Mouse (Mus musculus) lung, postnatal 0 days (tissue): ENCODE measurements around the gene Il17d. TPM values are rescaled to one million over a fixed set of nuclear protein-coding genes. Genes with fewer than 3 reads are reported as not detected.

ENCODE experiments used
- ATAC-seq: fragments of 200-750 bp; cut with Nextera tagmentation; 2 replicates; pipeline ENCODE4 v1.8.0; 2017; ENCODE audit warnings: moderate library complexity
- DNase-seq: peaks from one replicate; pipeline ENCODE4 v3.0.0-alpha.2; 2016; ENCODE audit warnings: low spot score
- H3K27ac ChIP-seq: fragments of 300-500 bp; sonication (generic); 2 replicates; pipeline ENCODE4 v1.5.1; 2014; ENCODE audit warnings: antibody characterized with exemption, mild to moderate bottlenecking, low read length, mixed read lengths
- H3K27me3 ChIP-seq: fragments of 300-500 bp; sonication (generic); replicated peaks from 2 replicates; pipeline ENCODE4 v1.6.1; 2014; ENCODE audit warnings: low read length, mixed read lengths; ENCODE audit not compliant: insufficient read depth
- H3K36me3 ChIP-seq: fragments of 300-500 bp; sonication (generic); 2 replicates; pipeline ENCODE4 v1.6.1; 2014; ENCODE audit warnings: low read length, mixed read lengths; ENCODE audit not compliant: insufficient read depth
- H3K4me1 ChIP-seq: fragments of 300-500 bp; sonication (generic); 2 replicates; pipeline ENCODE4 v1.6.1; 2014; ENCODE audit warnings: antibody characterized with exemption, low read depth, low read length, mixed read lengths; ENCODE audit not compliant: insufficient read depth
- H3K4me2 ChIP-seq: fragments of 300-500 bp; sonication (generic); replicated peaks from 2 replicates; pipeline ENCODE4 v1.6.1; 2014; ENCODE audit warnings: low read depth, mild to moderate bottlenecking, low read length, moderate library complexity, mixed read lengths
- H3K4me3 ChIP-seq: fragments of 300-500 bp; sonication (generic); 2 replicates; pipeline ENCODE4 v1.5.1; 2014; ENCODE audit warnings: low read depth, low read length
- H3K9ac ChIP-seq: fragments of 300-500 bp; sonication (generic); replicated peaks from 2 replicates; pipeline ENCODE4 v1.6.1; 2014; ENCODE audit warnings: low read depth, mild to moderate bottlenecking
- H3K9me3 ChIP-seq: fragments of 300-500 bp; sonication (generic); 2 replicates; pipeline ENCODE4 v1.6.1; 2016; ENCODE audit warnings: low read length, mixed read lengths
- CTCF ChIP-seq: IDR thresholded peaks from 2 replicates; pipeline ENCODE4 v1.5.1; 2016; ENCODE audit warnings: antibody characterized with exemption, mild to moderate bottlenecking
- EP300 ChIP-seq: IDR thresholded peaks from 2 replicates; pipeline ENCODE4 v1.6.1; 2016; ENCODE audit warnings: antibody characterized with exemption, mild to moderate bottlenecking, control low read depth
- WGBS: fragments of 180-500 bp; shearing (Covaris S2); extraction: QIAGEN DNeasy Blood & Tissue Kit; methylation state at CpG from one replicate; pipeline ENCODE4 v1.1.7; 2014; 5-methylcytosine and 5-hydroxymethylcytosine counted together
- polyA plus RNA-seq: library from polyadenylated mRNA; unstranded; fragments of >200 nt; fragmentation: Nextera tagmentation; extraction: Ambion mirVana; gene quantifications from 2 replicates; pipeline ENCODE4 v1.2.1, GENCODE M21; 2015

Gene Il17d
- polyA plus RNA-seq, 1 experiment from 2014 or later = 9.4 TPM

GRCm38 (mm10) chr14:57571155-57572133 lies 46.9 kb downstream of the Il17d start, which contains the start of gene Eef1akmt1:
TSS of gene Eef1akmt1 (minus strand) at chr14:57571612.
- H3K4me2 ChIP-seq = peak within 1 kb of the TSS; percentile 54
- DNase-seq = peak; percentile 98
- peak; percentile 100 for ATAC-seq
- no peaks in the 10 kb centered on the region for H3K27me3 ChIP-seq
- peak within 1 kb of the TSS; percentile 64 for H3K4me3 ChIP-seq
- peaks cover 4% of the 10 kb centered on the region; the same call in 1 of the 2 replicates for H3K4me1 ChIP-seq
- no peaks in the 10 kb centered on the region for H3K36me3 ChIP-seq
- TF ChIP-seq CTCF = no peak
- no peak; the same call in 1 of the 2 replicates for TF ChIP-seq EP300
- 5% methylated on average over 35 of the region's 35 CpGs for WGBS
- no peaks in the 10 kb centered on the region for H3K9me3 ChIP-seq
- H3K9ac ChIP-seq = peak within 1 kb of the TSS; percentile 45
- H3K27ac ChIP-seq = peak within 1 kb of the TSS; percentile 78

- WGBS = 67% methylated on average over 6 of the region's 6 CpGs
Measured at GRCm38 (mm10) chr14:57574792-57575587, 50.4 kb downstream of the Il17d start.

GRCm38 (mm10) chr14:57576364-57577060 lies 51.9 kb downstream of the Il17d start:
- DNase-seq (no peak), ATAC-seq (no peak)
- H3K36me3 ChIP-seq = no peaks in the 10 kb centered on the region
- no peak overlapping the region for H3K4me3 ChIP-seq
- no peaks in the 10 kb centered on the region for H3K27me3 ChIP-seq
- H3K9me3 ChIP-seq = no peaks in the 10 kb centered on the region
- H3K4me1 ChIP-seq = no peaks in the 10 kb centered on the region
- TF ChIP-seq EP300 = no peak
- no peak for TF ChIP-seq CTCF
- no peak overlapping the region for H3K9ac ChIP-seq
- H3K4me2 ChIP-seq = no peak overlapping the region
- 87% methylated on average over 2 of the region's 2 CpGs for WGBS
- no peak overlapping the region for H3K27ac ChIP-seq

More at GRCm38 (mm10) chr14:57574792-57575587, 50.4 kb downstream of the Il17d start:
- no peak overlapping the region for H3K27ac ChIP-seq
- no peak overlapping the region for H3K9ac ChIP-seq
- H3K9me3 ChIP-seq = no peaks in the 10 kb centered on the region
- H3K36me3 ChIP-seq = no peaks in the 10 kb centered on the region
- H3K4me3 ChIP-seq = no peak overlapping the region
- no peak for TF ChIP-seq EP300
- no peak for TF ChIP-seq CTCF
- no peaks in the 10 kb centered on the region for H3K27me3 ChIP-seq
- no peak overlapping the region for H3K4me2 ChIP-seq
- DNase-seq = no peak
- H3K4me1 ChIP-seq = peaks cover 4% of the 10 kb centered on the region; the same call in 1 of the 2 replicates
- no peak for ATAC-seq

GRCm38 (mm10) chr14:57591830-57592229 lies 67.3 kb downstream of the Il17d start:
- Histone ChIP-seq H3K4me2 (no peak overlapping the region), H3K4me3 (no peak overlapping the region), H3K27ac (no peak overlapping the region), H3K9ac (no peak overlapping the region), H3K27me3 (no peaks in the 10 kb centered on the region), H3K4me1 (no peaks in the 10 kb centered on the region), H3K36me3 (peaks cover 12% of the 10 kb centered on the region; the same call in 1 of the 2 replicates), H3K9me3 (no peaks in the 10 kb centered on the region)
- no peak for TF ChIP-seq EP300
- TF ChIP-seq CTCF = no peak
- ATAC-seq (no peak), DNase-seq (no peak)
- WGBS = 79% methylated on average over 3 of the region's 3 CpGs

Other genes with a start within 250 kb of the Il17d start
- 16.0 and 17.5 TPM in 2 replicates for gene Cryl1, start 126.2 kb upstream of the Il17d start, polyA plus RNA-seq
- gene Ift88, start 100.7 kb upstream of the Il17d start, polyA plus RNA-seq = 11.0 and 14.8 TPM in 2 replicates
- gene Eef1akmt1, start 46.8 kb downstream of the Il17d start, polyA plus RNA-seq = 64.1 and 69.9 TPM in 2 replicates
- 6.4 and 7.0 TPM in 2 replicates for gene Xpo4, start 140.7 kb downstream of the Il17d start, polyA plus RNA-seq
- gene Gm49361, start 221.3 kb downstream of the Il17d start, polyA plus RNA-seq = not detected in 2 replicates
- 24.2 and 27.5 TPM in 2 replicates for gene Lats2, start 233.6 kb downstream of the Il17d start, polyA plus RNA-seq